ENCODE assay signal across 25 mouse cellular contexts in the genomic region with DNA sequence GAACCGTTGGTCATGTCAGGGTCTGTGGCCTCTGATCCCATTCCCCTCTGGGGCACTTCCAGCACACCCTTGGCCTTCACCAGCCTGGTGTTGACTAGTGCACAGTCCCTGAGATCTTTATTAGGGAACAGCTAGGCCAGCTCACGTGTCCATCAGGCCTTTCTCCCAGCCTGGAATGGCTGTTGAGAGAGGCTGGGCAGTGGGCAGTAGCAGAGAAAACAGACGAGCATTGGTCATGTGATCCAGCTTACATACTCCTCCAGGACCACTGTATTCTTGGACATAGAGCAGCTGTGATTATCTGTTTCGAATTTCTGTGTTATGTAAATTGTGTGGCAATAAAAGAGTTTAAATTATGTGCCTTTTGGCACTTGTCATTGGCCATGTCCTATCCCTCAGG.
DNase-seq lines count a peak whose midpoint lies in the region; ATAC-seq and TF ChIP-seq lines count a peak whose summit lies in the region.
"Had no signal": no experiment of that assay in that cellular context is flagged by ENCODE, and none has a peak within 500 bp of the region (broad histone marks: within the 10 kb centered on the region; RNA-seq: fewer than 3 reads in every experiment).

No protein-coding gene starts in this region.

- no peak for TF ChIP-seq CTCF in layer of hippocampus, adult 2 months (conservative IDR thresholded peaks at IDR 0.05)

- H3K4me1 ChIP-seq in kidney, embryonic 15.5 days: peaks cover 37% of the 10 kb centered on the region

- no peaks in the 10 kb centered on the region for H3K36me3 ChIP-seq in kidney, embryonic 15.5 days
- H3K36me3 ChIP-seq: embryonic facial prominence, embryonic 10.5 days; embryonic facial prominence, embryonic 15.5 days; liver, embryonic 12.5 days; neural tube, embryonic 12.5 days had no signal

- H3K27me3 ChIP-seq in kidney, embryonic 15.5 days: no peaks in the 10 kb centered on the region
- H3K27me3 ChIP-seq: embryonic facial prominence, embryonic 15.5 days; liver, embryonic 12.5 days; neural tube, embryonic 12.5 days; Patski had no signal

- H3K9ac ChIP-seq in kidney, embryonic 15.5 days: no peak overlapping the region
- H3K9ac ChIP-seq: embryonic facial prominence, embryonic 15.5 days; forebrain, embryonic 13.5 days; liver, embryonic 12.5 days; liver, postnatal 0 days; neural tube, embryonic 12.5 days had no signal

- no peak overlapping the region for H3K4me2 ChIP-seq in kidney, embryonic 15.5 days
- H3K4me2 ChIP-seq: embryonic facial prominence, embryonic 15.5 days; forebrain, embryonic 13.5 days; liver, embryonic 12.5 days; midbrain, embryonic 11.5 days; neural tube, embryonic 12.5 days had no signal

- ATAC-seq in kidney, embryonic 15.5 days (replicated peaks; ENCODE audit: low FRiP score): 0 out of 2 replicates have a peak, but pooled peaks have one; percentile 12
- ATAC-seq: hindbrain, embryonic 16.5 days; liver, embryonic 12.5 days; liver, postnatal 0 days; midbrain, embryonic 16.5 days; Patski had no signal

- no peak overlapping the region for H3K4me3 ChIP-seq in kidney, embryonic 15.5 days (replicated peaks)
- no peak overlapping the region for H3K4me3 ChIP-seq in layer of hippocampus, adult 2 months
- H3K4me3 ChIP-seq: embryonic facial prominence, embryonic 10.5 days; embryonic facial prominence, embryonic 15.5 days; forebrain, embryonic 13.5 days; liver, embryonic 12.5 days; neural tube, embryonic 12.5 days had no signal

- DNase-seq in kidney, postnatal 25 days: no peak
- DNase-seq in layer of hippocampus, adult 2 months (ENCODE audit: low spot score in 2 of 2): no peak
- DNase-seq in layer of hippocampus, postnatal 14 days (ENCODE audit: low spot score in 2 of 2): no peak
- DNase-seq in lung, postnatal 10 days: peak; percentile 22
- no peak for DNase-seq in lung, adult 18-20 months
- no peak for DNase-seq in liver
- DNase-seq: adrenal gland, postnatal 10 days; cerebellum, adult 8-10 months; cerebellum, postnatal 25 days; gastrocnemius, postnatal 10 days; heart, postnatal 14 days; kidney, adult 2 months; liver, postnatal 0 days; thymus, adult 2 months; thymus, postnatal 36 days had no signal

- no peaks in the 10 kb centered on the region for H3K9me3 ChIP-seq in kidney, embryonic 15.5 days (replicated peaks)
- H3K9me3 ChIP-seq: embryonic facial prominence, embryonic 10.5 days; embryonic facial prominence, embryonic 15.5 days; forebrain, embryonic 13.5 days; liver, embryonic 12.5 days; neural tube, embryonic 12.5 days had no signal

- 22% methylated on average over 4 of the region's 4 CpGs for WGBS in kidney, embryonic 15.5 days

- peak overlapping the region; percentile 68 for H3K27ac ChIP-seq in kidney, embryonic 15.5 days
- peak overlapping the region; percentile 90 for H3K27ac ChIP-seq in layer of hippocampus, adult 2 months
- H3K27ac ChIP-seq: embryonic facial prominence, embryonic 10.5 days; embryonic facial prominence, embryonic 15.5 days; liver, embryonic 12.5 days; neural tube, embryonic 12.5 days had no signal
